In the genomic region with DNA sequence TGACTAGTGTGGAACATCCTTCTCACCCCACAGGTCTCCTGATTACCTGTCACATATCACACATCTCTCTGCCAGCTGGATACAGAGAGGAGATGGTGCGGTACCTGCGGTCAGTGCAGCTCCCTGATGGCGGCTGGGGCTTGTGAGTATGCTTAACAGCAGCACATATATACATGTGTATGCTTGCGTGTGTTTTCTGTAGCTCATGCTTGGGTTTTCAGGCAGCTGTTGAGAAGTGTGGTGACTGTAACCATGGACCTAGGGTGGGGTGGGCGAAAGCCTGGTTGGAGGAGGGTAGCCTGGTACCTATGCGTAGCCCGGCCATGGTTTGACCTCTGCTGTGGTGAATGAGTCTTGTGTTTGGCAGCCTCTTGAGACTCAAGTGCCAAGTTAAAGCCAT, we compare ENCODE assay signal across 26 mouse cellular contexts. TPM values are rescaled to one million over a fixed set of nuclear protein-coding genes. Genes with fewer than 3 reads are reported as not detected.
"Had no signal": no experiment of that assay in that cellular context is flagged by ENCODE, and none has a peak within 500 bp of the region (broad histone marks: within the 10 kb centered on the region; RNA-seq: fewer than 3 reads in every experiment).

No protein-coding gene starts in this region.

- H3K4me3 ChIP-seq: neural tube, embryonic 12.5 days; neural tube, embryonic 13.5 days; neural tube, embryonic 15.5 days; stomach, embryonic 15.5 days had no signal

- DNase-seq: retina, postnatal 1 day; right cerebral cortex, adult 18-20 months; right cerebral cortex, postnatal 14 days; right cerebral cortex, postnatal 25 days; right cerebral cortex, postnatal 4 days; spleen, adult 18-20 months; thymus, adult 18-20 months; thymus, adult 2 months; thymus, postnatal 14 days; thymus, postnatal 25 days; thymus, postnatal 36 days; thymus, postnatal 4 days had no signal

- H3K4me2 ChIP-seq: neural tube, embryonic 12.5 days; neural tube, embryonic 13.5 days; neural tube, embryonic 15.5 days; stomach, embryonic 15.5 days had no signal

- H3K27me3 ChIP-seq: neural tube, embryonic 12.5 days; neural tube, embryonic 13.5 days; neural tube, embryonic 15.5 days; stomach, embryonic 15.5 days had no signal

RNA-seq across cellular contexts. Expression of a gene that starts 26.5 kb away (rescaled TPM):
- total RNA-seq: neutrophil, adult 5-6 weeks had no signal
- polyA plus RNA-seq: neural tube, embryonic 11.5 days; neural tube, embryonic 12.5 days; neural tube, embryonic 13.5 days; neural tube, embryonic 15.5 days; spleen, adult 2 months; stomach, embryonic 16.5 days; stomach, postnatal 0 days; thymus, postnatal 0 days had no signal

RNA-seq across cellular contexts. Expression of a gene that starts 39.9 kb away (rescaled TPM):
- total RNA-seq: neutrophil, adult 5-6 weeks had no signal
- polyA plus RNA-seq: neural tube, embryonic 11.5 days; neural tube, embryonic 12.5 days; neural tube, embryonic 13.5 days; neural tube, embryonic 14.5 days; small intestine, adult 2 months; stomach, embryonic 14.5 days; urinary bladder, adult 2 months had no signal
